Mouse (Mus musculus): ENCODE results near the gene Wwc2.
"Not testable (repeated sequence)": the region's sequence is repeated elsewhere in the genome, so short reads cannot be mapped to it uniquely, and the experiment has no call there.

Wwc2 gene

DNA sequence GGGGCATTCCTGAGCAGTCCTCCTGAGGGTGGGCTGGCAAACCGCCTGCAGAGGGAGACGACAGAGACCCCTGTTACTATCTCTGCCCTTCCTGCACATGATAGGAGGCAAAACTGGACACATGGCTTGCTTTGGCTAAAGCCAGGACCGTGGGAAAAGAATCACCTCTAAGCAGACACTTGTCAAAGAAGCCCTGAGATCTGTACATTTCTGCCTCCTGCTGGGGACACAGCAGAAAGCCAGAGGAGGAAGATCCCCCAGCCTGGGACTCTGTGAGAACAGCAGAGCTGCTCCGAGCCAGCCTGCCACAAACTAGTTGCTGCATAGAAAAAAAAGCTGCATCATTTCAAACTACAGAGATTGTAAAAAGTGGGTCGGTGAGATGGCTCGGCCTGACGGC is 147.7 kb downstream of the Wwc2 start:
- no peak for DNase-seq

- DNase-seq, result no peak
Measured at GRCm38 (mm10) chr8:47833944-47834343, 156.8 kb downstream of the Wwc2 start.

DNA sequence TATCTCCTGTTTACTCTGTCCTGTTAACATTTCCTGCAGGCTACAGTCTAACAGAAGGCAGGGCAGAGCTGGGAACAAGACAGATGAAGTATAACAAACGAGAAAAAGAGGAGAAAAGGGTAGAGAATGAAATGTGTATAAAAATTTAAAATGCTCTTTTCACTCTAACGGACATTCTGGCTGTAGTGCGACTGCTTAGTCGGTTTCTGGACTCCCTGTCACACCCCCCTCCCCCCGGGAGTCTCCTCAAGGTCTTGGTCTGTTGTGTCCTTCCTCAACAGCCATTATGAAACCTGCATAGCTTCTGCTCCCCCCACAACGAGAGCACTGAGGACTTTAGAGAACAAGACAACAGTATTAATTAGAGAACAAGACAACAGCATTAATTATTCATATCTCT is 158.1 kb downstream of the Wwc2 start:
- no peak for DNase-seq

DNA sequence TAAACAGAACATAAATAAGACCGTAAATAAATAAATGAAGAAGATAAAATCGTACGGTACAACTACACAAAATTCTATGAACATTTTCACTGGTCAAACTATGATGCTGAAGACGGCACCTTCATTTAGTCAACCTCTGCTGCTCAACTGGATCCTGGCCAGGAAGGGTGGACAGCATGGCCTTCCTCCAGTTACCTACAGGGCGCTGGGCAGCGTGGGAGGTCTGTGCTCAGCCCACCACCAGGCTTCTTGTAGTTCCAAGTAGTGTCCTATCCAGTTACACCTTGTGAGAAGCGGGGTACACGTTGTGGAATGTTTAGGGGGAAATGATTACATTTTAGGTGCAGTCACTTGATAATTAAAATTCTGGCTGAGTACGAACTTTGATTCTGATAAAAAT is 163.8 kb downstream of the Wwc2 start:
- peak in 1 of 2 experiments; percentile 47 for DNase-seq

DNA sequence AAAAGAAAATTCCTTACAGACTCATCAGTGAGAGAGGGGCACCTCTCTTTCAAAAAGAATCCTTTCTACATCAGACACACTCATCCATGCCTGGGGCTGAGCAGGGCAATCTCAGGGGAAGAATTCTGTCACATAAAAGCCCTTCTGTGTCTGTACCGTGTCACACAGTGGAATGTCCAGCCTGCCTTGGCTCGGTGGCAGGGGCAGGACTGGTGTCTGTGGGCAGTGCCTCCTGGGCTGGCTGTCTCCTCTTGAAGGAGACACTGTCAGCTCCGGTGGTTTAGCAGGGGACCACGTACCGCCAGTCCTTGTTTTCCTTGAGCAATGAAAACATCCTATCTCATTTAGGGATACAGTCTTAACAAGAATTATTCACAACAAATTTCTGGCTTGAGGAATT is 165.1 kb downstream of the Wwc2 start:
- peak in 1 of 2 experiments; percentile 26 for DNase-seq

GRCm38 (mm10) chr8:47824182-47824581 is 166.5 kb downstream of the Wwc2 start, which contains the start of gene Cldn22:
Cldn22 (plus strand) TSS chr8:47824482.
- DNase-seq, result no peak

DNA sequence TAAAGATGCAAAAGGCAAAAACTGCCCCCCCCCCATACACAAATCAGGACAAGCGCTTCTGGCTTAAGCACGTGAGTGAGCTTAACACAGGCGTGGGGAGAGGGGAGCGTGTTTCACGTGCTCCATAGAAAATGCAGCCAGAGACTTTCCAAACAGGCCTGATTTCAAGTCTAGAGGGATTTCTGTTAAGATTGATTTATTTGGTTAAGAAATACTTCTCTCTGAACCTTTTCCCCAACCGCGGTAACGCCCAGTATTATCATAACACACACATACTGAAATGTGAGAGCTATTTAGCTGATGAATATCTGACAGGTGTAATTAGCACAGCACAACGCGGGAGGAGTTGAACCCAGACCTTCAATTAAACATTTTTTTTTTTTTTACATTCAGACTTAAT is 166.9 kb downstream of the Wwc2 start:
- DNase-seq, result no peak

GRCm38 (mm10) chr8:47822541-47822940 is 168.2 kb downstream of the Wwc2 start:
- not testable (repeated sequence) for DNase-seq

DNA sequence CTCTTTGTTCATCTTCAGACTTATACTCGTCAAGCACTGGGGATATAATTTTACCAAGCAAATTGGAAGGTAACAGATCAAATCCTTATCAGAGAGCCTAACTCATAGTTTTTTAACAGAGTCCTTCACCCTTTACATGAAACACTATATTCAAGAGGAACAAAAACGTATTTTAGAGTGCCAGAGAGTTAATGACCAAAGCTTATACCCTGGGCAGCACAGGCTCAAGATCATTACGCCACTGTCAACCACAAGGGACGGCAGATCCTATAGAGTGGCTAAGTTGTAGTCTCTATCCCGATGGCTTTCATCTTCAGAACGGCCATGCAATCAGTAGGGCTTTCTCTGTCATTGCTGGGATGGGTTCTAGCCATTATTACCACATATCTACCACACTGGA is 168.9 kb downstream of the Wwc2 start, which contains the start of gene Cldn24:
Gene Cldn24 (plus strand): TSS at position 301 of the 400 bp plus-strand sequence.
- no peak for DNase-seq

DNA sequence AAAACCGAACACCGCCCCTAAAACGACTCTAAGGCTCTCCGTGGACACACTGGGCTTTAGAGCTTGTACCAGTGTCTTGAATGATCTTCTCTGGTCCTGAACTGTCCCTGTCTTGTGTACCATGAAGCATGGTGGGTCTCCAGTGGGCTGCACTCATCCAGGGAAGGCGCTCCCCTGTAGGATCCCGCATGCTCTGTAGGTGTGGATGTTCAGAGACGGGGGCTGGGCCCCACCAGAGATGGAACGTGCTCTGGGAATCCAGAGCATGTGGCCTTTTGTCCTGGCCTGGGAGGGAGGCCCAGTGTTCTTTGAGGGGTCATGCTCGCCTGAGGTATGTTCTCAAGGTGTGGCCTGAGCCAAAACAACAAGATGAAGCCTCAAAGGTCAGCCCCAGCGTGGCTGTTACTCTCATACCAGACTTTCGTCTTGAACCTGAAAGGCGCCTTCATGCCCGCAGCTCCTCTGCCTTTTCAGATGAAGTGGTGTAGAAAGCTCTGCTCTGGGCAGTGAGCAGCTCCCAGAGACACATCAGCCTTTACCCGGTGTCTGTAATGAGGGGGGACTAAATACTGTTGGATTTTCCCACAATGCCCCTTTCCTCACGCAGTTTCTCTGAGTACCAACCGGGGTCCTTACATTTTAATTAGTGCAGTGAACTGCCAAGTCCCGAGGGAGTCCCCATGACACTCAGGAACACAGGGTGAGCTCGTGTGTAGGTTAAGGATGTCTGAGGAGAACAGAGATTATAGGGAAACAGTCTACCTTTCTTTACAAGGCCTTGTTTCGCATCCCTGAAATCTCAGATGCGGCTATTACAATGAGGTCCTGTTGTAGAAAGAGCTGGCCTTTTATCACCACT is 169.6 kb downstream of the Wwc2 start:
- no peak for DNase-seq

- DNase-seq, result no peak
Measured at GRCm38 (mm10) chr8:47819034-47819433, 171.7 kb downstream of the Wwc2 start.

- no peak for DNase-seq
Measured at GRCm38 (mm10) chr8:47811221-47811620, 179.5 kb downstream of the Wwc2 start.

GRCm38 (mm10) chr8:47810666-47811015 is 180.1 kb downstream of the Wwc2 start:
- no peak for DNase-seq

GRCm38 (mm10) chr8:47809970-47810665 is 180.6 kb downstream of the Wwc2 start:
- no peak for DNase-seq

DNA sequence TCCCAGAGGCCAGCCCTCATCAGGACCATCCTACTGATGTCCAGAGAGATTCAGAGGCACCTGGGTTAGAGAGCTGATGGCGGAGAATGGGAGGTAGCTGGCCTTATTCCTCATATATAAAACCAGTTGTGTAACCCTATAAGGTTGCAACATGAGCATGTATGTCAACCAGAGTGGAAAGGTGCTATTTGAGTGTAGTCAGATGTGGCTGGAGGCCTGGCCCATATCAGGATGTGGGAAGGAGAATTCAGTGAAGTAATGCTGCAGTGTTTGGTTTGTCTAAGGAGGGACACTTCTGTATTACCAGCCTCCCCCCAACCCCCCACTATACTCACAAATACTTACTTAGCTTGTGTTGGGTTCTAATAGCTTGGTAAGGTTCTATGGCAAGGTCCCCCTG is 186.5 kb downstream of the Wwc2 start:
- DNase-seq, result no peak

DNA sequence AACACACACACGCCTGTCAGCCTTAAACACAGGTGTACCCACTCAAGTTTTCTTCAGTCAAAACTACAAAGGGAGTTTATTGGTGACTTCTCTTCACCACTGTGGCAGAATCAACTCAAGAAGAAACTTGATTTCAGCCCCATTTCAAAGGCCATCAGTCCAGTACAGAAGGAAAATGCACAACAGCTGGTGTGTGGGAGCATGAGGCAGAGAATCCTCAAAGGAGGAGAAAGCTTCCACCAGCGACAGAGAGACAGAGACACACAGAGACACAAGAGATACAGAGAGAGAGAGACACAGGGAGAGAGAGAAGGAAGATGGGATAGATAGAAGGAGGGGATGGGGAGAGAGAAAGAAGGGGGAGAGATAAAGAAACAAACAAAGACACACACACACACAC is 188.4 kb downstream of the Wwc2 start:
- DNase-seq, result no peak

DNA sequence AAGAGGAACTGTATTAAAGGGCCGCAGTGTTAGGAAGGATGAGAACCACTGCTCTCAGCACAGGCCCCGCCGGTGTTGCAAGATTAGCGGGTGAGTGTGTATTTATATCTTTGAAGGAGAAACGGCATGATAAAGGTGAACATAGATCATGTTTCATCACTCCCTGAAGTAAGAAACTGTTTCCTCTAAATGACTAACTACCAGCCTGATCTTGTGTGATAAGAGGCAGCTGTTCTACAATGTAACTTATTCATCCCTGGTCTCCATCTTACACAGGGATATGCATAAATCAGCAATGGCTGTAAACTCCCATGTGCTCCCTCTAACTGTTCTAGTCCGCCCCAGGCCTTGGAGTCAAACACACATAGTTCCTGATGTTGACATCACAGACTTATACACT is 191.3 kb downstream of the Wwc2 start:
- DNase-seq, result no peak

DNA sequence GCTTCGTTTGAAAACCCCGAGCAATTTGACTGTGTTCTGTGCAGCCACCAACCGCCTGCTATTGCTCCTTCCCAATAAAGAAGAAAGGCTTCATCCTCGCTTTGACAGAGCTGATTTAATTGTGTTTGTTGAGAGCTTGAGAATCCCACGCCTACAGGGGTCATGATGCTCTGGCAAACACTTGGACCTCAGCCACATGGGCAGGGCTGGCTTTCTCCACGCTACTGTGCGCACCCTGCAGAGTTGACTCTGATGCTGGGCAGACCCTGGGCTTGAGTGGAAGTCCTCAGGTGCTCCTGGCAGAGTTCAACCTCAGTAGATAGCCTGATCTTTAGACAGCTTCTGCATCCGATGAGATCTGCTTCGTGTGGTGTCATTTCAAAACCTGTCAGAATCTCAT is 198.7 kb downstream of the Wwc2 start:
- DNase-seq, result peak; percentile 50 to 64

GRCm38 (mm10) chr8:47787705-47788104 is 203.0 kb downstream of the Wwc2 start:
- no peak for DNase-seq

- DNase-seq, result no peak
Measured at GRCm38 (mm10) chr8:47786323-47786722, 204.4 kb downstream of the Wwc2 start.

DNA sequence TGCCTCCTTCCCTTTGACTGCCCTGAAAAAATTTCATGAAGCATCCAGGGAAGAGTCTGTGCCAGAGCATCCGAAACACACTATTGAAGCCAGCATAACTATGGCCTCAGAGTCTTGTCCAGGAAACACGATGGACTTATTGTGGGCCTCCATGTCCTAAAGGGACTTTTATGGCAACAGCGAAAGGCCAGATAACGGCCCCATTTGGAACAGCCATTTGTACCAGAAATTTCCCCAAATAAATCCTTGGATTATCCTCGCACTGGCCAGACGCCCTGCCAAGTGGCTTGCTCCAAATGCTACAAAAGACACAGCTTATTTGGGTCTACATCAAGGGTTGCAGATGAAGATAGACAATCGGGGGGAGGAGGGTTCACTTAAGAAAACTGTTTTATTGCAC is 206.3 kb downstream of the Wwc2 start:
- no peak for DNase-seq

DNA sequence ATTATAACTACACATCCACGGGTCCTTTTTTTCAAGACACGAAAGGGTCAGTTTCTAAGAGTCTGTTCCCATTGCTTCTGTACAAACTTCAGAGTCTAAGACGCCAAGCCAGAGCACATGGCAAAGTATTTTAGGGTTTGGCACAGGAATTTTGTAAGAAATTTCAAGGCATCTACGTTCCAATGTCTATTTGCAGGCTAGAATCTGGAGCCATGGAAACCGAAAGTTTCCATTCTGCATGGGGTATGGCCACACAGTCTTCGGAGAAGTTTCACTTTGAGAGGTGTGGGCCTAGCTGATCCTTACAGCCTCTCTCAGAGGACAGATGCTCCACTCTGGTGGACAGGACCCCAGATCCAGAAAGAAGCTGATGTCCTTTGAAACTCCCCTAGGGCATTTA is 206.8 kb downstream of the Wwc2 start:
- no peak for DNase-seq

GRCm38 (mm10) chr8:47783544-47783943 is 207.2 kb downstream of the Wwc2 start:
- DNase-seq, result no peak

GRCm38 (mm10) chr8:47781881-47782280 is 208.8 kb downstream of the Wwc2 start:
- DNase-seq, result peak in 1 of 2 experiments; percentile 24

Data from cerebellum, postnatal 10 days (tissue).